Mouse (Mus musculus) neutrophil, adult 65 days (primary cell): Measurements from ENCODE around the gene Oit1. TPM values are rescaled to one million over a fixed set of nuclear protein-coding genes. Genes with fewer than 3 reads are reported as not detected.

ENCODE experiments used
- total RNA-seq: library from RNA; stranded (reverse); gene quantifications from 2 replicates; pipeline ENCODE4 v1.2.4, GENCODE M21; 2023

Oit1 gene
- not detected in 2 replicates for total RNA-seq

GRCm38 (mm10) chr14:8378685-8379313 is at the start of gene Oit1:
Gene Oit1 (minus strand): TSS chr14:8378754.

GRCm38 (mm10) chr14:8317194-8318097 is 61.1 kb downstream of the Oit1 start, which contains the start of gene Fam107a:
Gene Fam107a (minus strand): TSS chr14:8318023.

Other genes starting within 250 kb of the Oit1 start
- gene Pdhb, start 205.7 kb downstream of the Oit1 start, total RNA-seq: 106 and 127 TPM in 2 replicates
- gene Kctd6, start 164.6 kb downstream of the Oit1 start, total RNA-seq: 9.5 and 11.1 TPM in 2 replicates
- not detected in 2 replicates for gene Acox2, start 119.4 kb downstream of the Oit1 start, total RNA-seq
- gene Fam107a, start 60.7 kb downstream of the Oit1 start, total RNA-seq: not detected in 2 replicates